ENCODE assay signal across 24 mouse cellular contexts in genomic region chr2:11356714-11357113, GRCm38 (mm10).
"Had no signal": no experiment of that assay in that cellular context is flagged by ENCODE, and none has a peak within 500 bp of the region (broad histone marks: within the 10 kb centered on the region; RNA-seq: fewer than 3 reads in every experiment).

No protein-coding gene starts in this region.

- H3K9me3 ChIP-seq: heart, embryonic 15.5 days; hindbrain, embryonic 15.5 days; kidney, embryonic 15.5 days; limb, embryonic 10.5 days; limb, embryonic 12.5 days; liver, embryonic 13.5 days had no signal

- H3K4me3 ChIP-seq: heart, adult 2 months; heart, embryonic 13.5 days; heart, embryonic 15.5 days; hindbrain, embryonic 13.5 days; hindbrain, embryonic 15.5 days; kidney, embryonic 15.5 days; limb, embryonic 10.5 days; limb, embryonic 12.5 days; liver, embryonic 13.5 days had no signal

- DNase-seq: gastrocnemius, postnatal 14 days; gastrocnemius, postnatal 36 days; heart, adult 11 months; heart, adult 2 months; heart, postnatal 14 days; heart, postnatal 36 days; kidney, adult 11 months; kidney, adult 2 months; kidney, adult 9 months; kidney, postnatal 14 days; kidney, postnatal 36 days; layer of hippocampus, postnatal 36 days; liver; liver, embryonic 13.5 days had no signal

- H3K27me3 ChIP-seq: heart, embryonic 13.5 days; heart, embryonic 15.5 days; hindbrain, embryonic 13.5 days; hindbrain, embryonic 15.5 days; kidney, embryonic 15.5 days; limb, embryonic 12.5 days; liver, embryonic 13.5 days had no signal

- H3K4me1 ChIP-seq: heart, embryonic 13.5 days; heart, embryonic 15.5 days; hindbrain, embryonic 13.5 days; hindbrain, embryonic 15.5 days; kidney, embryonic 15.5 days; limb, embryonic 10.5 days; limb, embryonic 12.5 days; liver, embryonic 13.5 days had no signal

- H3K27ac ChIP-seq: heart, adult 2 months; heart, embryonic 13.5 days; heart, embryonic 15.5 days; hindbrain, embryonic 13.5 days; hindbrain, embryonic 15.5 days; hindbrain, postnatal 0 days; kidney, embryonic 15.5 days; kidney, postnatal 0 days; limb, embryonic 10.5 days; limb, embryonic 12.5 days; liver, embryonic 13.5 days had no signal

- H3K36me3 ChIP-seq: heart, embryonic 13.5 days; heart, embryonic 15.5 days; hindbrain, embryonic 13.5 days; hindbrain, embryonic 15.5 days; kidney, embryonic 15.5 days; limb, embryonic 10.5 days; limb, embryonic 12.5 days; liver, embryonic 13.5 days had no signal

- H3K9ac ChIP-seq: heart, embryonic 13.5 days; heart, embryonic 15.5 days; hindbrain, embryonic 13.5 days; hindbrain, embryonic 15.5 days; kidney, embryonic 15.5 days; limb, embryonic 12.5 days; liver, embryonic 13.5 days had no signal

- ATAC-seq: hindbrain, postnatal 0 days; intestine, embryonic 16.5 days had no signal
